ENCODE assay signal across 22 mouse cellular contexts in the genomic region with DNA sequence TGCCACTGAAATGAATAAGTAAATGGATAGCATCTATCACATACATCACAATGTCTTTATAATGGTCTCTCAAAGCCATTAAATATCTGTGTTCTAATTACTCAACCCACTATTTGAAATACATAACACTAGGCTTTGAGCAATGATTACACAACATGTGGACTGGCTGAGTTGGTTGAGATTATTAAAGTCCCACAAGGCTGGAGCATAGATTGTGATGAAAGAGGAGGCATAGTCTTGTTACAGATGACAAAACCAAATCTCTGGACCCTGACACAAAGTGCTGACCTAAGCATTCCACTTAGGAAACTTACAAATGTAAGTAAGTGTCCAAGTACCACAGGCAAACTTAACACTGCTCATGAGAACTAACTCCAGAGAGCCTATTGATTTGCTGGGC.
DNase-seq lines count a peak whose midpoint lies in the region; ATAC-seq and TF ChIP-seq lines count a peak whose summit lies in the region.
"Had no signal": no experiment of that assay in that cellular context is flagged by ENCODE, and none has a peak within 500 bp of the region (broad histone marks: within the 10 kb centered on the region; RNA-seq: fewer than 3 reads in every experiment).

No protein-coding gene starts in this region.

- no peak overlapping the region for H3K4me3 ChIP-seq in liver, adult 2 months (ENCODE audit: insufficient read depth, low read depth, low read length)
- no peak overlapping the region for H3K4me3 ChIP-seq in liver, embryonic 12.5 days
- H3K4me3 ChIP-seq in CH12.LX (replicated peaks in 1 of 3; ENCODE audit: low read depth in 2 of 3, low read length in 2 of 3, poor library complexity in 1 of 3): no peak overlapping the region
- H3K4me3 ChIP-seq: embryonic facial prominence, embryonic 13.5 days; embryonic facial prominence, embryonic 15.5 days; erythroblast, embryonic 14.5 days; forebrain, embryonic 13.5 days; forebrain, embryonic 15.5 days had no signal

- no peak for TF ChIP-seq CTCF in liver, adult 2 months (IDR thresholded peaks at IDR 0.05; ENCODE audit: low read depth, low read length)
- no peak for TF ChIP-seq CTCF in CH12.LX (conservative IDR thresholded peaks at IDR 0.05 in 1 of 2, IDR thresholded peaks at IDR 0.05 in 1 of 2; ENCODE audit: low read depth in 2 of 2, low read length in 2 of 2)

- no peak overlapping the region for H3K4me2 ChIP-seq in liver, embryonic 12.5 days
- no peak overlapping the region for H3K4me2 ChIP-seq in CH12.LX (ENCODE audit: insufficient read depth, low read depth, poor library complexity, severe bottlenecking)
- H3K4me2 ChIP-seq: embryonic facial prominence, embryonic 13.5 days; embryonic facial prominence, embryonic 15.5 days; forebrain, embryonic 13.5 days; forebrain, embryonic 15.5 days had no signal

- no peak for ATAC-seq in liver, embryonic 12.5 days
- ATAC-seq: forebrain, embryonic 13.5 days; forebrain, embryonic 15.5 days; forebrain, postnatal 0 days had no signal

- peak; percentile 80 for DNase-seq in liver, adult 2 months (ENCODE audit: extremely low read depth, low read depth, low spot score)
- no peak for DNase-seq in CH12.LX (ENCODE audit: extremely low read depth)
- DNase-seq in fat pad, adult 2 months (ENCODE audit: extremely low read depth, low read depth, low spot score): peak; percentile 63
- DNase-seq in testis, postnatal 14 days (ENCODE audit: low spot score): no peak
- DNase-seq in right cerebral cortex, adult 18-20 months: no peak
- DNase-seq: adrenal gland, adult 2 months; adrenal gland, postnatal 10 days; adrenal gland, postnatal 25 days; cerebellum, adult 11 months; cerebellum, adult 18-20 months; cerebellum, adult 8-10 months; cerebellum, adult 9-11 months; cerebellum, postnatal 14 days; cerebellum, postnatal 36 days; embryo, embryonic 11 days; forebrain, postnatal 0 days had no signal

- dilution Hi-C loops in CH12.LX (cut with MboI; ENCODE audit: extremely low pct_ligation_motif_present, extremely low pct_unique_long_range_greater_than_20kb, low sequenced_read_pairs): no loop called here

- no peak for TF ChIP-seq EP300 in CH12.LX (IDR thresholded peaks at IDR 0.05; ENCODE audit: low read length)

- H3K27me3 ChIP-seq in liver, adult 2 months (ENCODE audit: control insufficient read depth, insufficient read depth, low read length): no peaks in the 10 kb centered on the region
- no peaks in the 10 kb centered on the region for H3K27me3 ChIP-seq in liver, embryonic 12.5 days (replicated peaks)
- no peaks in the 10 kb centered on the region for H3K27me3 ChIP-seq in CH12.LX (replicated peaks)
- H3K27me3 ChIP-seq: embryonic facial prominence, embryonic 13.5 days; embryonic facial prominence, embryonic 15.5 days; forebrain, embryonic 13.5 days; forebrain, embryonic 15.5 days had no signal

- in situ Hi-C loops in CH12.LX (cut with MboI; ENCODE audit: low pct_ligation_motif_present, low pct_unique_long_range_greater_than_20kb, low sequenced_read_pairs): no loop called here

- H3K79me2 ChIP-seq in liver, adult 2 months (ENCODE audit: control insufficient read depth, insufficient read depth, low read length): no peaks in the 10 kb centered on the region
- no peaks in the 10 kb centered on the region for H3K79me2 ChIP-seq in CH12.LX (replicated peaks; ENCODE audit: control insufficient read depth, extremely low read depth, insufficient read depth, poor library complexity, severe bottlenecking)

- peaks cover 5% of the 10 kb centered on the region; the same call in 1 of the 2 replicates for H3K4me1 ChIP-seq in liver, adult 2 months (ENCODE audit: control insufficient read depth, insufficient read depth, low read length)
- no peaks in the 10 kb centered on the region for H3K4me1 ChIP-seq in liver, embryonic 12.5 days
- no peaks in the 10 kb centered on the region for H3K4me1 ChIP-seq in CH12.LX (ENCODE audit: control insufficient read depth in 1 of 2, insufficient read depth in 2 of 2)
- H3K4me1 ChIP-seq: embryonic facial prominence, embryonic 15.5 days; forebrain, embryonic 13.5 days; forebrain, embryonic 15.5 days had no signal

- no peaks in the 10 kb centered on the region for H3K36me3 ChIP-seq in liver, adult 2 months (ENCODE audit: control insufficient read depth, insufficient read depth, low read length)
- no peaks in the 10 kb centered on the region for H3K36me3 ChIP-seq in liver, embryonic 12.5 days
- H3K36me3 ChIP-seq in CH12.LX (replicated peaks in 1 of 2; ENCODE audit: control insufficient read depth in 1 of 2, insufficient read depth in 1 of 2, low read length in 1 of 2): no peaks in the 10 kb centered on the region
- H3K36me3 ChIP-seq: embryonic facial prominence, embryonic 13.5 days; embryonic facial prominence, embryonic 15.5 days; forebrain, embryonic 15.5 days had no signal

- no peak for TF ChIP-seq RAD21 in CH12.LX (IDR thresholded peaks at IDR 0.05; ENCODE audit: low read depth, low read length)

- no peak overlapping the region for H3K9ac ChIP-seq in liver, adult 2 months (ENCODE audit: low read depth, low read length)
- no peak overlapping the region for H3K9ac ChIP-seq in liver, embryonic 12.5 days
- no peak overlapping the region for H3K9ac ChIP-seq in CH12.LX (ENCODE audit: insufficient read depth, low read depth)
- H3K9ac ChIP-seq: embryonic facial prominence, embryonic 13.5 days; embryonic facial prominence, embryonic 15.5 days; forebrain, embryonic 13.5 days; forebrain, embryonic 15.5 days; forebrain, postnatal 0 days had no signal

- no peak for TF ChIP-seq POLR2A in liver, adult 2 months (IDR thresholded peaks at IDR 0.05; ENCODE audit: extremely low read depth, insufficient read depth, low read length)
- no peak for TF ChIP-seq POLR2A in CH12.LX (IDR thresholded peaks at IDR 0.05; ENCODE audit: low read depth, low read length)

- no peaks in the 10 kb centered on the region for H3K9me3 ChIP-seq in liver, embryonic 12.5 days (replicated peaks)
- no peaks in the 10 kb centered on the region for H3K9me3 ChIP-seq in CH12.LX (replicated peaks; ENCODE audit: low read length)
- H3K9me3 ChIP-seq: embryonic facial prominence, embryonic 13.5 days; embryonic facial prominence, embryonic 15.5 days; forebrain, embryonic 13.5 days; forebrain, embryonic 15.5 days had no signal

- no peak overlapping the region for H3K27ac ChIP-seq in liver, adult 2 months (replicated peaks; ENCODE audit: insufficient read depth, low read depth, low read length)
- H3K27ac ChIP-seq in liver, embryonic 12.5 days: no peak overlapping the region
- H3K27ac ChIP-seq in CH12.LX (ENCODE audit: insufficient read depth, low read depth): no peak overlapping the region
- H3K27ac ChIP-seq: embryonic facial prominence, embryonic 13.5 days; embryonic facial prominence, embryonic 15.5 days; forebrain, embryonic 13.5 days; forebrain, embryonic 15.5 days had no signal

TF ChIP-seq in CH12.LX, 34 proteins besides CTCF, POLR2A, EP300 and RAD21:
- TF ChIP-seq MAFK (IDR thresholded peaks at IDR 0.05; ENCODE audit: insufficient replicate concordance, low read length) (0 out of 2 replicates have a peak, but pooled peaks have one; percentile 27), ETS1 (conservative IDR thresholded peaks at IDR 0.05; ENCODE audit: low read depth, low read length) (no peak), RCOR1 (conservative IDR thresholded peaks at IDR 0.05; ENCODE audit: low read depth, low read length) (no peak), GABPA (IDR thresholded peaks at IDR 0.05; ENCODE audit: insufficient replicate concordance, low read depth, low read length) (no peak), CHD1 (IDR thresholded peaks at IDR 0.05; ENCODE audit: low read depth, low read length) (no peak)

Comparison
In these comparisons a context has a peak if more than half of its experiments do, and no peak if none do; other contexts are left out.
1. DNase-seq: peak in liver, adult 2 months (single experiment) and fat pad, adult 2 months (single experiment); none in CH12.LX (single experiment), testis, postnatal 14 days (single experiment) and right cerebral cortex, adult 18-20 months (single experiment).